Mouse (Mus musculus): Measurements from ENCODE around the gene Il1r1.
"Not testable (repeated sequence)": the region's sequence is repeated elsewhere in the genome, so short reads cannot be mapped to it uniquely, and the experiment has no call there.

Gene Il1r1

DNA sequence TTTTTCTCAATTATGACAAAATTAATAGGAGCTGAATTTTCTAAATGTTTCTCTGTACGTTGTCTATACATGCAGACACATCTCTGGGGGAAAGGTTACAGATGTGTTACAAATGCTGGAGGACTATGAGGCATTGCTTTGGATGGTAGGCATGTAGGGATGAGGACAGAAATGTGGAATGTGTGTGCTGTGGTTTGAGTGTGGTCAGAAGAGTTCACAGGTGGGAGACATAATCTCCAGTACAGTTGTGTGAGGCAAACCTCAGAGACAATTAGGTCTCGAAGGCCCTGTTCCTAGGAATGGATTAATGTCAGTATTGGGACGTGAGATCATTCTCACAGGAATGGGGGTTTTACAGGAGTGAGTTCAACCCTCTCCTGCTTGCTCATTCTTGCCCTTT is 47.3 kb downstream of the Il1r1 start:
- DNase-seq: no peak

DNA sequence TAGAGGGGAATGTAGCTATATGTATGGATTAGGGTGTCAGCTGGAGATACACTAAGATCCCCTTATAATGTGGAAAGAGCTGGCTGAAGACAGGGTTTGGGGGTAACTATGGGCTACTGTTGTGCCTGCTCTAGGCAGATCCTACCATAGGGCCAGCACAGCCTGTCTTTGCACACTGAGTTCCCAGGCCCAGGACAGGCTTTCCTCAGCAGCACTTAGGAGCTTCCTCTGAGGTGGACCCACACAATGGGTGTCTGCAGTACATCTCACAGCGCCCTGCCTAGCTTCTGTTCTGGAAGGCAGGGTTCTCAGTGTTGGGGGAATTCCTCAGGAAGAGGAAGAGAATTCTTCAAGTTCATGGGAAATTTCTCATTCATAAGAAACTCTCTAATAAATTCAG is 48.6 kb downstream of the Il1r1 start:
- DNase-seq: no peak

- no peak for DNase-seq
Observed at GRCm38 (mm10) chr1:40275285-40276013, 50.6 kb downstream of the Il1r1 start.

- no peak for DNase-seq
Observed at GRCm38 (mm10) chr1:40277944-40278343, 53.1 kb downstream of the Il1r1 start.

GRCm38 (mm10) chr1:40278720-40279119 is 53.8 kb downstream of the Il1r1 start:
- no peak for DNase-seq

DNA sequence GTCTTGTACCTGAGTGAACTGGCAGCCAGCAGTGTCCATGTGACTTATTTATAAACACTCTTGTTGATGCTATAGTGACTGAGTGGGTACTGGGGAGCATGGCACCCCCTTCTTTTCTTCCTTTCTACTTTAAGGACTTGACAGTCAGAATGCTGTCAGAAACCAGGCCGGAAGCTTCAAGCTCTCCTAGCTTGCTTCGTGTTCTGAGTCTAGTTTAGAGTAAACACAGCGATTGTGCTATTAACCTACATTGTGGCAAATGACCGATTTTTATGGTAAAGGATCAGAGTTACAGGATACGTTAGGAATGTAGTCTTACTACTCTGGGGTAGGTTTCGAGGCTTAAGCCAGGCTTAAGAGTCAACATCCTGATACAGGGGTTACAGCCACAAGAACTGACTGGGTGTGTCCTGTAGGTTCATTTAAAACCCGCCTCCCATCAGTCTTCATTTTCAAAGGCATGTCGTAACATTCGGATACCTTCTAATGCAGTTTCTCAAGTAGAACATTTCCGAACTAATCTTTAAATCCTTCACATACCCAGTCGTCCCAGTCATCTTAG is 54.4 kb downstream of the Il1r1 start:
- DNase-seq: no peak

DNA sequence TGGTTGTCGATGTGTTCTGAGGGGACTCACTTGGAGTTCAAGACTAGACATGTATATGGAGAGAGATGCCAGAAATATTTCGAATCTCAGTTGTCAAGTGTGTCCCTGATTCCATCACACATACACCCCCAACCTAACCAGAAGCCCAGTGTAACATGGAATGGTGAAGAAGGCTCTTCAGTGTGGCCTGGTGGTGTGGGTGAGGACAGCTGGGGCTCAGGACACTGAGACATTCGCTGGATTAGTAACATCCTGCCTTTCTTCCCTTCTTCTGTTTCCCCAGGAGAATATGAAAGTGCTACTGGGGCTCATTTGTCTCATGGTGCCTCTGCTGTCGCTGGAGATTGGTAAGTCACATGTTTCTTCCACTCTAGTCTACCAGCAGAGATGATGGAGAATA is 57.1 kb downstream of the Il1r1 start:
- no peak for DNase-seq

GRCm38 (mm10) chr1:40282394-40282793 is 57.5 kb downstream of the Il1r1 start:
- DNase-seq: no peak

- DNase-seq: no peak
Observed at GRCm38 (mm10) chr1:40283995-40284394, 59.1 kb downstream of the Il1r1 start.

DNA sequence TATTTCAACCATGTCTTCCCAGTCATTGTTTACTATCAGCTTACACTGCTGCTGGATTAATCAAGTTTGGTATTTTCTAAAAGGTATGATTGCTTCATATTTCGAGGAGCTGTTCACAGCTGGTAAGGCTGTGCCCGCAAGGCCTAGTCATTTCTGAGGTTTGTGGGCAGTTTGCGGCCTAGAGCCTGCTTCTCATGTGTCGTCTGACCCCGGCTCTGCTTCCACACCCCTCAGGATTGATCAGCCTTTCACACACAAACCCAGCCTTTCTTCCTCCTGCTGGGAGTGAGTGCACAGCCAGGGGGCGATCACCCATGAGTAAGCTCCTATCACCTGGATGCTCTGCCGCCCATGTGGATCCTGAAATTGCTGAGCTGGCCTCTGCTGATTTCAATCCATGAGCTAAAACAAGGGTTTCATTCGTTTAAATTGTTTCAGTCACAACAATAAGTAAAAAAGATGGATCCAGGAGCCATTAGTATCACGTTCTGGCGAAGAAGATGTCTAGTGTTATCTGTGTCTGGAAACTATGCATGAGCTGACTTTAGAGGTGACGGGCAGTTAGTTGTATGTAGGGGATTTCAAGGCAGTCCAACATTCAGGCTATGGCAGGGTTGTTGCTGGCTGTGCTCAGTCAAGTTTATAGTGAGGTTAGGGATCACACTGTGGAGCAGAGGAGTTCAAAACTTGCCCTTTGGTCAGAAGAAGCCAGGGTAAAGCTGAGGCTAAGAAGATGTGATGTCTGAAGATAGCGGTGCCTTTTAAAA is 65.8 kb downstream of the Il1r1 start:
- DNase-seq: no peak

DNA sequence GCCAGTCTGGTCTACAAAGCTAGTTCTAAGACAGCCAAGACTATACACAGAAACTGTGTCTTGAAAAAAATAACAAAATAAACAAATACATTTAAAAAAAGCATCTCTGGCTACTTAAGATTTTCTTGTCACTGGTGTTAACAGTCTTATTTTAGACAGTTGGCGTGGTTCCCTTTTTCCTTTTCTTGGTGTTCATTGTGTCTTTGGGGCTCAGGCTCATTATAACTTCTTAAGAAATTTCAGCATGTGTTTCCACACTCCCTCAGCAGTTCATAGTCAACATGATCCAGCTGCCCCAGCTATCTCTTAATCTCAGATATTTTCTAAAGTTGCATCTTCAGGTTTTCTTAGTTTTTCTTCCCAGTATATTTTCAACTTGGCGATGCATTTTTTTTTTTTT is 67.4 kb downstream of the Il1r1 start:
- DNase-seq: no peak

- no peak for DNase-seq
Observed at GRCm38 (mm10) chr1:40293891-40294290, 69.0 kb downstream of the Il1r1 start.

DNA sequence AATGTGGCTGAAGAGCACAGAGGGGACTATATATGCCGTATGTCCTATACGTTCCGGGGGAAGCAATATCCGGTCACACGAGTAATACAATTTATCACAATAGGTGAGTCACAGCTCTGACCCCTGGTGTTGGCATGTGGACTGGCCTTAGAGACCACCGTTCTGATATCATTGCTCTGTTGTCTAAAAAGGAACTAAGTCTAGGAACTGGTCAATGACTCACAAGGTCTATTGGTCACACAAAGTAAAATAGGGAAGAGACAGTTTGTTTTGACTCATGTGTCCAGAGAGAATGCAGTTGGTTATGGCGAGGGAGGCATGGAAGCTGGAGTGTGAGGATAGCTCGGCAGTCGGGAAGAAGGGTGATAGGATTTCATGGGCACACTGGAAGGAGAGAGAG is 69.9 kb downstream of the Il1r1 start:
- DNase-seq: no peak

GRCm38 (mm10) chr1:40298053-40298452 is 73.2 kb downstream of the Il1r1 start:
- DNase-seq: no peak

DNA sequence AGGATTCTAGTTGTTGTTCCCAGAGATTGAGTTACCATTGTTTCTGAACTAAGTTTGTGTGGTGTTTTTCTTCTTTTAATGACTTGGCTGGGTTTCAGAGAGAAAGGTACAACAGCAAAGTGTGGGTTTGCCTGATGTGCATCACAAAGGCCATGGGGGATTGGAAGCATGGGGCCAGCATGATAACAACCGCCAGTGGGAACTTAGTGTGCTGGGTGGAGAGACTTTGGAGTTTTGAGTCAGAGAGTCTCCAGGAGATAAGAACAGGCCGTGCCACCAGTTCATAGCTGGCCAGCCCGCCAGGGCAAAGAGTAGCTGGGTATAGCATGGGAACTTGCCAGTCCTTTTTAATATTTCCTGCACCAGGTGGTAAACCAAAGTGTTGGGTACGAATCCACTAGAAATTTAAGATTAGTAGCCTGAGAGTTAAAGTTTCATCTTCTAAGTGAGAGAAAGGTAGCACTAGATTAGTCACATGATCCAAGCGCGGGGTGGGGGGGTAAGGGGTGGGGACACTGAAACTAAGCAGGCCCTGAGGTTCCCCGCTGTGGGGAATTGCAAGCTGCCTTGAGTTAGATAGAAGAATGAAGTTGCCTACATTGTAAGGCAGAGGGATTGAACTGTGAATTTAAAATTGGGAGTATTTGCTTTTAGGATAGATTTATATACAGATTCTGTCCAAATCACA is 78.4 kb downstream of the Il1r1 start:
- DNase-seq: no peak

DNA sequence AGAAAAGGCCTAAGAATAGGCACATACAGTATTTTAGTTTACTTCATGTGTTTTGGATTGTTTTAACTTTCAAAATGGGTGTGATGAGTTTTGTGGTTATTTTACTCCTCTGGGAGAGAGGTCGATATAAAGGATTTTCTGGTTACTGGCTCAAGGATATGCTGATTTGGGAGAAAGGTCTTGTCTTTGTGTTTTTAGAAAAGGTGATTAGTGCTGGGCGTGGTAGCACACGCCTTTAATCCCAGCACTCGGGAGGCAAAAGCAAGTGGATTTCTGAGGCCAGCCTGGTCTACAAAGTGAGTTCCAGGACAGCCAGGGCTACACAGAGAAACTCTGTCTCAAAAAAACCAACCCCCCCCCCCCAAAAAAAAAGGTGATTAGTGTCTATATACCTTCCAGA is 79.4 kb downstream of the Il1r1 start:
- not testable (repeated sequence) for DNase-seq

- no peak for DNase-seq
Observed at GRCm38 (mm10) chr1:40306111-40306510, 81.2 kb downstream of the Il1r1 start.

- no peak for DNase-seq
Observed at GRCm38 (mm10) chr1:40311123-40311522, 86.2 kb downstream of the Il1r1 start.

- DNase-seq: no peak
Observed at GRCm38 (mm10) chr1:40311625-40312024, 86.7 kb downstream of the Il1r1 start.

DNA sequence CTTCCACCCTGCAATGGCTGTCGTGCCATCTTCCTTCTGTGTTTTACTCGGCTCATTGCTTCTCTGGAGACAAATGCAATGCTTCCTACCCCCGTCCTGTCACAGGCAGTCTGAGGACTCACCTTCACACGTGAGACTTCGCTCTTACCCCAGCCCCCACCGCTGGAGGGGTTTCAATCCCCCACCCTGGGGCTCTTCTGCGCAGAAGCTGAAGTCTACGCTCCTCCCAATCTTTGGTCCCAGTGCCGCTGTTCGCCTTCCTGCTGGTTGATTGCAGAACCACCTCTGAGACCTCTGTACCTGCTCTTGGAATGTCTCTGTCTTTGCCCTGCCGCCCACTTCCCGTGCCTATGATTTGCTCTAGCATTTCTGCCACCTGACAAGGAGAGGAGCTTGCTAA is 89.1 kb downstream of the Il1r1 start:
- no peak for DNase-seq

DNA sequence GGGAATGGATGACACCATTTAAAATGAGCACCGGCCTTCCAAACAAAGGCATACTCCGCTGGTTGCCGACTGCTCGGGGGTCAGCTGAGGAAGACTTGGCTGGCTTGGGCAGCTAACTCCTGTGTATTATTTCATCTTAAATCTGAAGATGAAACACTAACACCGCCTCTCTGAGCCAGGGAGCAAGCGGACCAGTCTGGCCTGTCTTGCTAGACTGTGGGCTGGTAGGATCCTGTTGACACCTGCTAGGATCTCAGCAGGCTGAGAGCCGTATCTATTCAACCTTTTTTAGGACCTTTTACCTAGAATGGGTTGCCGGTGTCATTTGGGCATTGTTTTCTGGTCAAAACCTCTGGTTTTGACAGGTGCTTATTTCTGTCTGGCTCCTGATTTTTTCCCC is 92.8 kb downstream of the Il1r1 start:
- DNase-seq: no peak

DNA sequence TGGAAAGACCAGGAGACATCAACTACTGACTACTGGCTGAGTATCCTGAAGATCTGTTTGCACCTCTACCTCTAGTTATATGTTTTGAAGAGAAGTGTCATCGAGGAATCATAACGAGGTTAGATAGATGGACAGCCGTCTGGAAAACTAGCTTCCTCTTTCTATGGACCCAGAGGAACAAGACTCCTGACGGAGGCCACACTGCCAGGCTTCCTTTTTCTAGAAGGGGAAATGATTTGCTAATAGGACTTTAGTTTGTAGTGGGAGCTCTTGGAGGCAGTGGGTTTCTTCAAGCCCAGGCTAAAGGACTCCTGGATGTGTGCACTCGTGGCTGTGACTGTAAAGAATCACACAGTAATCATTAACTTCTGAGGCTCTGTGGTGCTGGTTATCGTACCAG is 96.9 kb downstream of the Il1r1 start:
- DNase-seq: no peak

- no peak for DNase-seq
Observed at GRCm38 (mm10) chr1:40322543-40322942, 97.7 kb downstream of the Il1r1 start.

- DNase-seq: no peak
Observed at GRCm38 (mm10) chr1:40324457-40324856, 99.6 kb downstream of the Il1r1 start, which contains the start of gene Il1rl2. Gene Il1rl2 (plus strand): TSS chr1:40324610.

Data from cerebellum, adult 11-12 months (tissue).